Mouse (Mus musculus) cerebellum, adult 9-11 months (tissue): ENCODE measurements at regions not wholly inside any gene's neighbourhood (a gene's known extent, or its start where the extent isn't known, plus 50 kb on each side); places are given as distances from the start of the nearest gene placed in this dataset.

Experiments used
- DNase-seq: peaks from one replicate; pipeline ENCODE4 v3.0.0; 2022

GRCm38 (mm10) chr2:78972288-78973117, 104.6 kb downstream of the Ube2e3 start:
- no peak for DNase-seq

- DNase-seq, result no peak
Measured at GRCm38 (mm10) chr2:78973811-78974210, 105.9 kb downstream of the Ube2e3 start.

- DNase-seq, result no peak
Measured at GRCm38 (mm10) chr2:78974683-78975392, 106.9 kb downstream of the Ube2e3 start.

GRCm38 (mm10) chr2:78975393-78975774, 107.5 kb downstream of the Ube2e3 start:
- DNase-seq, result no peak

- no peak for DNase-seq
Measured at GRCm38 (mm10) chr2:78976084-78976483, 108.2 kb downstream of the Ube2e3 start.

- no peak for DNase-seq
Measured at GRCm38 (mm10) chr2:78977632-78978397, 109.9 kb downstream of the Ube2e3 start.

- DNase-seq, result no peak
Measured at GRCm38 (mm10) chr2:78980019-78980418, 112.1 kb downstream of the Ube2e3 start.

GRCm38 (mm10) chr2:78980661-78981229, 112.8 kb downstream of the Ube2e3 start:
- DNase-seq, result no peak

- DNase-seq, result no peak
Measured at GRCm38 (mm10) chr2:78983347-78983746, 115.4 kb downstream of the Ube2e3 start.

GRCm38 (mm10) chr2:78983944-78984498, 116.1 kb downstream of the Ube2e3 start:
- DNase-seq, result no peak

- DNase-seq, result no peak
Measured at GRCm38 (mm10) chr2:78986984-78987383, 119.1 kb downstream of the Ube2e3 start.

- no peak for DNase-seq
Measured at GRCm38 (mm10) chr2:78987388-78987787, 119.5 kb downstream of the Ube2e3 start.

- DNase-seq, result no peak
Measured at GRCm38 (mm10) chr2:78988224-78988623, 120.3 kb downstream of the Ube2e3 start.

- no peak for DNase-seq
Measured at GRCm38 (mm10) chr2:78994800-78995555, 127.1 kb downstream of the Ube2e3 start.

GRCm38 (mm10) chr2:78998637-78999036, 130.7 kb downstream of the Ube2e3 start:
- no peak for DNase-seq

- DNase-seq, result no peak
Measured at GRCm38 (mm10) chr2:78999410-78999809, 131.5 kb downstream of the Ube2e3 start.

- no peak for DNase-seq
Measured at GRCm38 (mm10) chr2:79004862-79005261, 136.9 kb downstream of the Ube2e3 start.

GRCm38 (mm10) chr2:79008642-79009041, 140.7 kb downstream of the Ube2e3 start:
- DNase-seq, result no peak

- DNase-seq, result no peak
Measured at GRCm38 (mm10) chr2:79009791-79010190, 141.9 kb downstream of the Ube2e3 start.

GRCm38 (mm10) chr2:79010273-79010672, 142.3 kb downstream of the Ube2e3 start:
- no peak for DNase-seq

- DNase-seq, result no peak
Measured at GRCm38 (mm10) chr2:79018732-79019423, 151.0 kb downstream of the Ube2e3 start.
